12 mouse cellular contexts compared by ENCODE assay signal in the genomic region with DNA sequence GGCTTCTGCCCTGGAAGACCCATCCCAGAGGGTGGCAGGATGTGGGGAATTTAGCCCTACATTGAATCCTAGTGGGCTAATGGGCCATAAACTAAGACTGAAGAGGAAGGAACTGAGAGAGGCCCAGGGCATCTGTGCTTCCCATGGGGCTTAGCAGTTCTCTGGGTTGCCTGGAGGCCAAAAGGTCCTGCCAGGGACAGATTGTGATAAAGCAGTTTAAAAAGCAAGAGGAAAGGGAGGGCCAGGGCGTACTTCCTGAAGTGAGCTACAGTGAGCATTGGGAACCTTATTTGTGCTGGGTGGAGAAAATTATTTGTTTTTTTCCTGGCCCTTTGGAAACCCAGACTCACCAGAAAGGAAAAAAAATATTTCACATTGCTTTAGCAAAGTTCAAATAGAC.
DNase-seq lines count a peak whose midpoint lies in the region; ATAC-seq and TF ChIP-seq lines count a peak whose summit lies in the region.
"Had no signal": no experiment of that assay in that cellular context is flagged by ENCODE, and none has a peak within 500 bp of the region (broad histone marks: within the 10 kb centered on the region; RNA-seq: fewer than 3 reads in every experiment).

No protein-coding gene starts in this region.

- H3K27me3 ChIP-seq in heart, embryonic 11.5 days (ENCODE audit: control insufficient read depth, insufficient read depth, low read length) = no peaks in the 10 kb centered on the region
- no peaks in the 10 kb centered on the region for H3K27me3 ChIP-seq in neural tube, embryonic 15.5 days (replicated peaks)
- H3K27me3 ChIP-seq in liver, embryonic 14.5 days (ENCODE audit: control insufficient read depth, insufficient read depth, low read length) = no peaks in the 10 kb centered on the region
- H3K27me3 ChIP-seq in embryonic facial prominence, embryonic 10.5 days (replicated peaks; ENCODE audit: low read depth, poor library complexity, severe bottlenecking) = no peaks in the 10 kb centered on the region

- H3K9me3 ChIP-seq in heart, embryonic 11.5 days (replicated peaks; ENCODE audit: control insufficient read depth, low read length) = no peaks in the 10 kb centered on the region
- no peaks in the 10 kb centered on the region for H3K9me3 ChIP-seq in neural tube, embryonic 15.5 days (replicated peaks)
- H3K9me3 ChIP-seq in liver, embryonic 14.5 days (ENCODE audit: control insufficient read depth, low read length) = no peaks in the 10 kb centered on the region
- H3K9me3 ChIP-seq in embryonic facial prominence, embryonic 10.5 days = no peaks in the 10 kb centered on the region

- ATAC-seq in heart, embryonic 11.5 days (replicated peaks; ENCODE audit: insufficient number of reproducible peaks, low FRiP score, low TSS enrichment) = no peak
- ATAC-seq in neural tube, embryonic 15.5 days (ENCODE audit: low FRiP score) = no peak
- peak; percentile 92 for ATAC-seq in liver, embryonic 14.5 days (ENCODE audit: insufficient read depth)
- ATAC-seq: forebrain, embryonic 14.5 days; hindbrain, postnatal 0 days had no signal

- 85% methylated on average over 1 of the region's 1 CpGs for WGBS in heart, embryonic 11.5 days (ENCODE audit: insufficient replicate concordance)
- WGBS in neural tube, embryonic 15.5 days = 86% methylated on average over 1 of the region's 1 CpGs
- WGBS in liver, embryonic 14.5 days (ENCODE audit: insufficient replicate concordance) = 13% methylated on average over 1 of the region's 1 CpGs
- WGBS in embryonic facial prominence, embryonic 10.5 days = 77% methylated on average over 1 of the region's 1 CpGs

- DNase-seq in heart, adult 11 months = peak; percentile 96
- peak; percentile 10 for DNase-seq in neural tube, embryonic 10.5 days (ENCODE audit: extremely low spot score, low spot score)
- DNase-seq in liver, embryonic 14.5 days (ENCODE audit: low read depth in 3 of 3, low spot score in 3 of 3) = peak; percentile 54 to 59 (median 57)
- DNase-seq in frontal cortex, postnatal 10 days (ENCODE audit: low spot score in 2 of 2) = no peak
- DNase-seq in layer of hippocampus, adult 18-20 months (ENCODE audit: low spot score in 2 of 2) = no peak
- DNase-seq in embryonic facial prominence, embryonic 10.5 days (ENCODE audit: low spot score) = no peak
- DNase-seq: lung, embryonic 14.5 days had no signal

- TF ChIP-seq EP300 in liver, embryonic 14.5 days (IDR thresholded peaks at IDR 0.05; ENCODE audit: low read depth) = peak; percentile 50; the same call in 1 of the 2 replicates

- no peak overlapping the region for H3K9ac ChIP-seq in heart, embryonic 11.5 days (ENCODE audit: low read depth, low read length)
- H3K9ac ChIP-seq in neural tube, embryonic 15.5 days (replicated peaks) = no peak overlapping the region
- H3K9ac ChIP-seq in liver, embryonic 14.5 days (replicated peaks) = peak overlapping the region; percentile 5; the same call in 1 of the 2 replicates
- H3K9ac ChIP-seq: lung, embryonic 14.5 days had no signal

- no peak for TF ChIP-seq CTCF in liver, embryonic 14.5 days (IDR thresholded peaks at IDR 0.05; ENCODE audit: low read depth)

- no peak overlapping the region for H3K4me3 ChIP-seq in heart, embryonic 11.5 days (ENCODE audit: low read depth, low read length)
- no peak overlapping the region for H3K4me3 ChIP-seq in neural tube, embryonic 15.5 days (replicated peaks)
- no peak overlapping the region for H3K4me3 ChIP-seq in liver, embryonic 14.5 days (ENCODE audit: insufficient read depth in 1 of 2, low read depth in 2 of 2, low read length in 2 of 2)
- H3K4me3 ChIP-seq in embryonic facial prominence, embryonic 10.5 days = no peak overlapping the region
- H3K4me3 ChIP-seq: myocyte had no signal

- H3K27ac ChIP-seq in heart, embryonic 11.5 days (ENCODE audit: low read depth, low read length) = no peak overlapping the region
- H3K27ac ChIP-seq in neural tube, embryonic 15.5 days (replicated peaks) = no peak overlapping the region
- peak overlapping the region; percentile 70 for H3K27ac ChIP-seq in liver, embryonic 14.5 days
- no peak overlapping the region for H3K27ac ChIP-seq in embryonic facial prominence, embryonic 10.5 days (replicated peaks)
- H3K27ac ChIP-seq: hindbrain, postnatal 0 days had no signal

- no peaks in the 10 kb centered on the region for H3K36me3 ChIP-seq in heart, embryonic 11.5 days (ENCODE audit: control insufficient read depth, insufficient read depth, low read length)
- no peaks in the 10 kb centered on the region for H3K36me3 ChIP-seq in neural tube, embryonic 15.5 days
- no peaks in the 10 kb centered on the region for H3K36me3 ChIP-seq in liver, embryonic 14.5 days (replicated peaks; ENCODE audit: control insufficient read depth, insufficient read depth, low read depth)
- H3K36me3 ChIP-seq in embryonic facial prominence, embryonic 10.5 days (replicated peaks) = no peaks in the 10 kb centered on the region

- no peaks in the 10 kb centered on the region for H3K4me1 ChIP-seq in heart, embryonic 11.5 days (ENCODE audit: control insufficient read depth, insufficient read depth, low read length)
- no peaks in the 10 kb centered on the region for H3K4me1 ChIP-seq in neural tube, embryonic 15.5 days
- peaks cover 19 to 26% of the 10 kb centered on the region in 2 experiments for H3K4me1 ChIP-seq in liver, embryonic 14.5 days (replicated peaks; ENCODE audit: control insufficient read depth in 2 of 2, insufficient read depth in 2 of 2, low read length in 1 of 2)
- H3K4me1 ChIP-seq in embryonic facial prominence, embryonic 10.5 days = peaks cover 12% of the 10 kb centered on the region

- H3K4me2 ChIP-seq in heart, embryonic 11.5 days = no peak overlapping the region
- no peak overlapping the region for H3K4me2 ChIP-seq in neural tube, embryonic 15.5 days
- peak overlapping the region; percentile 45 for H3K4me2 ChIP-seq in liver, embryonic 14.5 days (ENCODE audit: low read depth)
- H3K4me2 ChIP-seq: lung, embryonic 14.5 days had no signal

Comparison
In these comparisons a context has a peak if more than half of its experiments do, and no peak if none do; other contexts are left out.
1. DNase-seq: peak in heart, adult 11 months (single experiment), neural tube, embryonic 10.5 days (single experiment) and liver, embryonic 14.5 days (3 of 3); none in frontal cortex, postnatal 10 days (0 of 2), layer of hippocampus, adult 18-20 months (0 of 2) and embryonic facial prominence, embryonic 10.5 days (single experiment).